Mouse (Mus musculus): ENCODE results near the gene Dip2c.

Gene Dip2c

GRCm38 (mm10) chr13:9667954-9668496 is 391.7 kb downstream of the Dip2c start:
- no peak for DNase-seq (ENCODE audit: low read depth, low spot score)

- DNase-seq (ENCODE audit: low read depth, low spot score), result no peak
Measured at GRCm38 (mm10) chr13:9669246-9669645, 392.9 kb downstream of the Dip2c start.

- DNase-seq (ENCODE audit: low read depth, low spot score), result no peak
Measured at GRCm38 (mm10) chr13:9674126-9674525, 397.8 kb downstream of the Dip2c start.

GRCm38 (mm10) chr13:9681492-9681891 is 405.2 kb downstream of the Dip2c start:
- no peak for DNase-seq (ENCODE audit: low read depth, low spot score)

- DNase-seq (ENCODE audit: low read depth, low spot score), result no peak
Measured at GRCm38 (mm10) chr13:9683280-9683679, 407.0 kb downstream of the Dip2c start.

GRCm38 (mm10) chr13:9684153-9684923 is 408.0 kb downstream of the Dip2c start:
- DNase-seq (ENCODE audit: low read depth, low spot score), result no peak

GRCm38 (mm10) chr13:9686261-9686660 is 409.9 kb downstream of the Dip2c start:
- peak; percentile 16 for DNase-seq (ENCODE audit: low read depth, low spot score)

- no peak for DNase-seq (ENCODE audit: low read depth, low spot score)
Measured at GRCm38 (mm10) chr13:9686765-9687164, 410.4 kb downstream of the Dip2c start.

- DNase-seq (ENCODE audit: low read depth, low spot score), result no peak
Measured at GRCm38 (mm10) chr13:9689366-9689765, 413.0 kb downstream of the Dip2c start.

GRCm38 (mm10) chr13:9692876-9693275 is 416.5 kb downstream of the Dip2c start:
- DNase-seq (ENCODE audit: low read depth, low spot score), result no peak

GRCm38 (mm10) chr13:9694651-9695050 is 418.3 kb downstream of the Dip2c start:
- no peak for DNase-seq (ENCODE audit: low read depth, low spot score)

GRCm38 (mm10) chr13:9695403-9695802 is 419.1 kb downstream of the Dip2c start:
- DNase-seq (ENCODE audit: low read depth, low spot score), result no peak

GRCm38 (mm10) chr13:9695809-9696208 is 419.5 kb downstream of the Dip2c start:
- no peak for DNase-seq (ENCODE audit: low read depth, low spot score)

- no peak for DNase-seq (ENCODE audit: low read depth, low spot score)
Measured at GRCm38 (mm10) chr13:9697340-9697739, 421.0 kb downstream of the Dip2c start.

GRCm38 (mm10) chr13:9702615-9703235 is 426.4 kb downstream of the Dip2c start:
- DNase-seq (ENCODE audit: low read depth, low spot score), result no peak

GRCm38 (mm10) chr13:9706720-9707119 is 430.4 kb downstream of the Dip2c start:
- no peak for DNase-seq (ENCODE audit: low read depth, low spot score)

- no peak for DNase-seq (ENCODE audit: low read depth, low spot score)
Measured at GRCm38 (mm10) chr13:9708433-9709240, 432.3 kb downstream of the Dip2c start.

- no peak for DNase-seq (ENCODE audit: low read depth, low spot score)
Measured at GRCm38 (mm10) chr13:9712409-9712808, 436.1 kb downstream of the Dip2c start.

GRCm38 (mm10) chr13:9712971-9713370 is 436.6 kb downstream of the Dip2c start:
- no peak for DNase-seq (ENCODE audit: low read depth, low spot score)

GRCm38 (mm10) chr13:9713462-9714134 is 437.3 kb downstream of the Dip2c start:
- DNase-seq (ENCODE audit: low read depth, low spot score), result no peak

- DNase-seq (ENCODE audit: low read depth, low spot score), result no peak
Measured at GRCm38 (mm10) chr13:9715224-9715623, 438.9 kb downstream of the Dip2c start.
